Mouse (Mus musculus) MEL (cell line): ENCODE measurements around the gene Hist1h2ad.

Experiments used
- BHLHE40 ChIP-seq: IDR thresholded peaks from 2 replicates; pipeline ENCODE4 v1.6.1; 2012; ENCODE audit warnings: low read depth, mild to moderate bottlenecking, inconsistent platforms, low read length, improper control_type of control experiment, borderline replicate concordance
- CTCF ChIP-seq, 3 experiments: IDR thresholded peaks in 2 of 3; conservative IDR thresholded peaks in 1 of 3; 2 replicates each; pipeline ENCODE4 v1.5.1; 2011 to 2012; ENCODE audit warnings: low read length in 3 of 3, low read depth in 2 of 3, mild to moderate bottlenecking in 2 of 3, improper control_type of control experiment in 1 of 3, inconsistent platforms in 1 of 3, mixed read lengths in 1 of 3, moderate library complexity in 1 of 3; ENCODE audit not compliant: control insufficient read depth in 1 of 3, insufficient read depth in 1 of 3, poor library complexity in 1 of 3, severe bottlenecking in 1 of 3
- ELF1 ChIP-seq: IDR thresholded peaks from 2 replicates; pipeline ENCODE4 v1.6.1; 2014; ENCODE audit warnings: low read depth, mild to moderate bottlenecking, inconsistent platforms, low read length, improper control_type of control experiment, moderate library complexity
- ETS1 ChIP-seq: IDR thresholded peaks from 2 replicates; pipeline ENCODE4 v1.6.1; 2012; ENCODE audit warnings: low read depth, mild to moderate bottlenecking, inconsistent platforms, low read length, improper control_type of control experiment, moderate library complexity
- JUND ChIP-seq: IDR thresholded peaks from 2 replicates; pipeline ENCODE4 v1.6.1; 2011; ENCODE audit warnings: low read depth, mild to moderate bottlenecking, improper control_type of control experiment, low read length
- KAT2A ChIP-seq: conservative IDR thresholded peaks from 2 replicates; pipeline ENCODE4 v1.6.1; 2012; ENCODE audit warnings: low read depth, low read length, improper control_type of control experiment, inconsistent platforms
- MAX ChIP-seq: IDR thresholded peaks from 2 replicates; pipeline ENCODE4 v1.6.1; 2011; ENCODE audit warnings: low read length, improper control_type of control experiment
- NRF1 ChIP-seq: IDR thresholded peaks from 2 replicates; pipeline ENCODE4 v1.6.1; 2014; ENCODE audit warnings: low read depth, mild to moderate bottlenecking, inconsistent platforms, low read length, improper control_type of control experiment, moderate library complexity; ENCODE audit not compliant: poor library complexity, insufficient read depth, severe bottlenecking
- POLR2A ChIP-seq, 2 experiments: IDR thresholded peaks; 2 replicates each; pipeline ENCODE4 v1.6.1; 2011 to 2012; ENCODE audit warnings: low read length in 2 of 2, mild to moderate bottlenecking in 2 of 2, control low read depth in 1 of 2, improper control_type of control experiment in 1 of 2, low read depth in 1 of 2, moderate library complexity in 1 of 2; ENCODE audit not compliant: control insufficient read depth in 1 of 2, insufficient read depth in 1 of 2, poor library complexity in 1 of 2
- POLR2AphosphoS2 ChIP-seq: IDR thresholded peaks from 2 replicates; pipeline ENCODE4 v1.6.1; 2011; ENCODE audit warnings: low read length, improper control_type of control experiment
- TCF12 ChIP-seq: IDR thresholded peaks from 2 replicates; pipeline ENCODE4 v1.6.1; 2014; ENCODE audit warnings: low read depth, mild to moderate bottlenecking, inconsistent platforms, low read length, improper control_type of control experiment, moderate library complexity
- UBTF ChIP-seq: IDR thresholded peaks from 2 replicates; pipeline ENCODE4 v1.6.1; 2012; ENCODE audit warnings: low read depth, mild to moderate bottlenecking, inconsistent platforms, low read length, improper control_type of control experiment, moderate library complexity, borderline replicate concordance; ENCODE audit not compliant: insufficient read depth
- ZC3H11A ChIP-seq: IDR thresholded peaks from 2 replicates; pipeline ENCODE4 v1.6.1; 2012; ENCODE audit warnings: low read depth, mild to moderate bottlenecking, inconsistent platforms, low read length, improper control_type of control experiment

DNA sequence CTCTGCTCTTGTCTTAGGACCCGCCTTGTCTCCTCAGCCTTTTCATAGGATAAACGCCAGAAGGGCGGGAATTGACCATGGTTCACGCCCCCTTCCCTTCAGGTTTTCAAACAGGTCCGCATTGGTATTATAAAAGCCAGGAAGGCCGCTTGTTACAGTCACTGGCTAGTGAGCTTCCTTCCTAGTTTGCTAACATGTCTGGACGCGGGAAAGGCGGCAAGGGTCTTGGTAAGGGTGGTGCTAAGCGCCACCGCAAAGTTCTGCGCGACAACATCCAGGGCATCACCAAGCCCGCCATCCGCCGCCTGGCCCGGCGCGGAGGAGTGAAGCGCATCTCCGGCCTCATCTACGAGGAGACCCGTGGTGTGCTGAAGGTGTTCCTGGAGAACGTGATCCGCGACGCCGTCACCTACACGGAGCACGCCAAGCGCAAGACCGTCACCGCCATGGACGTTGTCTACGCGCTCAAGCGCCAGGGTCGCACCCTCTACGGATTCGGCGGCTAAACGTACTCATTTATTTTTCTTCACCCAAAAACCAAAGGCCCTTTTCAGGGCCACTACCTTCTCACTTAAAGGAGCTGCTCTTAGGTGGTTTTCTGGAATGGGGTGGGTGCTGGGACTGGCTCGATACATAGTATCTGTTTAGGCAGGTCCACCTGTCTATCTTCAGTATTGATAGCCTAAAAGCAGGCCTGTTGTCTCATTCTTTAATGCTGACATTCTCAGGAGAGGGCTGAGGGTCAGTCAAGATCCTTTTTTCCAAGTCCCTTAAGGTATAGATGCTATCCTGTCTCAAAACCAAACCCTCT is 7.4 kb downstream of the Hist1h2ad start, which contains the start of gene Hist1h4d:
- TF ChIP-seq NRF1 (no peak), CTCF (IDR thresholded peaks at IDR 0.05 in 2 of 3, conservative IDR thresholded peaks at IDR 0.05 in 1 of 3; ENCODE audit: control insufficient read depth in 1 of 3, insufficient read depth in 1 of 3, low read depth in 2 of 3, low read length in 3 of 3, poor library complexity in 1 of 3, severe bottlenecking in 1 of 3) (no peak), POLR2A (IDR thresholded peaks at IDR 0.05; ENCODE audit: control insufficient read depth in 1 of 2, insufficient read depth in 1 of 2, low read depth in 1 of 2, low read length in 2 of 2, poor library complexity in 1 of 2) (peak; percentile 99 to 100), MAX (no peak), ZC3H11A (no peak), UBTF (peak; percentile 98), POLR2AphosphoS2 (no peak), KAT2A (no peak), ETS1 (no peak), BHLHE40 (no peak), JUND (no peak), ELF1 (no peak), TCF12 (no peak)
